Mouse (Mus musculus) stomach, postnatal 0 days (tissue): ENCODE data around the gene Prss35.

Experiments
- CTCF ChIP-seq: IDR thresholded peaks from 2 replicates; pipeline ENCODE4 v1.5.1; 2016; ENCODE audit warnings: antibody characterized with exemption, low read depth, mild to moderate bottlenecking, moderate library complexity
- EP300 ChIP-seq: optimal IDR thresholded peaks from 2 replicates; pipeline ENCODE3; 2016; ENCODE audit warnings: antibody characterized with exemption

- TF ChIP-seq CTCF (no peak), EP300 (no peak)
Measured at GRCm38 (mm10) chr9:86716540-86716939, 26.9 kb upstream of the Prss35 start.
